Mouse (Mus musculus) adrenal gland, postnatal 10 days (tissue): ENCODE data around the gene Rarres2. TPM values are rescaled to one million over a fixed set of nuclear protein-coding genes. Genes with fewer than 3 reads are reported as not detected.
"Not testable (repeated sequence)": the region's sequence is repeated elsewhere in the genome, so short reads cannot be mapped to it uniquely, and the experiment has no call there.

Experiments
- DNase-seq: peaks from one replicate; pipeline ENCODE4 v3.0.0; 2021; ENCODE audit warnings: mixed read lengths
- total RNA-seq, 2 experiments: library from RNA; stranded (reverse); gene quantifications; 2 replicates each; pipeline ENCODE4 v1.2.3; 2021

The Rarres2 gene
- total RNA-seq, 2 experiments from 2014 or later: 198 to 328 TPM

DNA sequence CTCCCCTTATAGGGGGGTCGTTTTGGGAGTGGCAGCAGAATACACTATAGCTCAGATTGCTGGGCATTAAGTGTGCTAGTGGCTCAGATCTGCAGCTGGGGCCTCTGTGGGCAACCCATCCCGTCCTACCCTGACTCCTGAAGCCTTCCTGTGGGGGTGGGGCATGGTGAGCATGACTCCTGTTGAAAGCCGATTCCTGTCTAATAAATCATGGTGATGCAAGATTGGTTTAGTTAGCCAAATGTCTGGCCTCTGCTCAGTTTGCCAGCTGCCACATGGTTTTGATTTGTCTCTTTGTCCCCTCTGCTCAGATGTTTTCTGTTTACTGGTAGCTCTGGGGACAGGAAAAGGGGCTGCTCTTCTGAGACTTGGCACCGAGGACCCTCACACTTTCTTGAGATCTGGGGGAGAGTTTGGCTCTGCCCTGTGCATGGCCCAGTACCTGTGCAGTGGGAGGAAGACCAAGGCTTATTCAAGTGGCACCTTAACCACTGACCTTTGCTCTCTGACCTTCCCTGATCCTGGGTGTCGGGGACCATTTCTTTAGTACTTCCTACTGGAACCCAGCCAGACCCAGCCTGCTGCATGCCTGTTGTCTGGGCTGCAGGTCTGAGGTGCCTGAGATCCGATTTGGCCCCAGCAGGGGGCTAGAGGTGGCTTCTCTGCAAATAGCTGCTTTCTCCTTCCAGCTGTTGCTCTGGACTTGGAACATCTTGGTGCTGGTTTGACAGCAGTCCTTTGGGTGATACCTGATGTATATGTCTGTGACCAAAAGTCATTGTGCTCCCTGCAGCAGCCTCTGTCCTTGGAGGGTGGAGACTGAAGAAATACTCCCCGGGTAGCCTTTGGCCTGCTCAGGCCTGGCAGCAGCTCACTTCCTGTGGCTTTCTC, 30.8 kb downstream of the Rarres2 start:
- peak; percentile 85 for DNase-seq

DNA sequence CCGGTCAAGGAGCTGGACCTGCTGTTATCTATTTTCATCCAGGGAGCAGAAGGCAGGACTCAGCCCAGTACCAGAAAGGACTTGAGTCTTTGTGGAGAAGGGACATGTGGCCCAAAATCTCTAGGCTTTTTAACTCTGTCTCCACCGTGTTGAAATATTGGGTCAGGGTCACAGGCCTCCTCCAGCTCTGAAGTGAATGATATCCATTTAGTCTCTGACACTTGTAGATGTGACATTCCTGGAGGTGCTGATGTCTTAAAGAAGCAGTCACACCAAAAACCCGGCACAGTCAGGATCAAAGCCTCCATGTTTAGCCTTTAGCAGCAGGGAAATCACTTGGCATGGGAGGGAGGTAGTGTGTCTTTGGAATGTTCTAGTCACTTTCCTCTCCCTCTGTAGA, 31.9 kb downstream of the Rarres2 start:
- DNase-seq: no peak

DNA sequence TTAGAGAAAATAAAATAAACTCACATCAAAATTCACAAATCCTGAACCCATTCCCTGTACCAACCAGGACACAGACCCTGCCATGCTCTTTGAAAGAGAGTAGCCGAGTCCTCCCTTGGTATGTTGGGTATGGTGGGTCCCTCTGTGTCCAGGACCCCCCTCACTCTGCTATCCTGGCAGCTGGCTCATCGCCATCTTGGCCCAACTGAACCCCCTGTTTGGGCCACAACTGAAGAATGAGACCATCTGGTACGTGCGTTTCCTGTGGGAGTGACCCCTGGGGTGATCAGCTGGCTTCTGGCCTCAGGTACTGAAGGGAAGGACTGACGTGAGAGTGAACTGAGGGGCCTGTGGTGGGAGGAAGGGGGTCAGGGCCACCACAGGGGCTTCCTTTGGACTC, 32.7 kb downstream of the Rarres2 start:
- no peak for DNase-seq

DNA sequence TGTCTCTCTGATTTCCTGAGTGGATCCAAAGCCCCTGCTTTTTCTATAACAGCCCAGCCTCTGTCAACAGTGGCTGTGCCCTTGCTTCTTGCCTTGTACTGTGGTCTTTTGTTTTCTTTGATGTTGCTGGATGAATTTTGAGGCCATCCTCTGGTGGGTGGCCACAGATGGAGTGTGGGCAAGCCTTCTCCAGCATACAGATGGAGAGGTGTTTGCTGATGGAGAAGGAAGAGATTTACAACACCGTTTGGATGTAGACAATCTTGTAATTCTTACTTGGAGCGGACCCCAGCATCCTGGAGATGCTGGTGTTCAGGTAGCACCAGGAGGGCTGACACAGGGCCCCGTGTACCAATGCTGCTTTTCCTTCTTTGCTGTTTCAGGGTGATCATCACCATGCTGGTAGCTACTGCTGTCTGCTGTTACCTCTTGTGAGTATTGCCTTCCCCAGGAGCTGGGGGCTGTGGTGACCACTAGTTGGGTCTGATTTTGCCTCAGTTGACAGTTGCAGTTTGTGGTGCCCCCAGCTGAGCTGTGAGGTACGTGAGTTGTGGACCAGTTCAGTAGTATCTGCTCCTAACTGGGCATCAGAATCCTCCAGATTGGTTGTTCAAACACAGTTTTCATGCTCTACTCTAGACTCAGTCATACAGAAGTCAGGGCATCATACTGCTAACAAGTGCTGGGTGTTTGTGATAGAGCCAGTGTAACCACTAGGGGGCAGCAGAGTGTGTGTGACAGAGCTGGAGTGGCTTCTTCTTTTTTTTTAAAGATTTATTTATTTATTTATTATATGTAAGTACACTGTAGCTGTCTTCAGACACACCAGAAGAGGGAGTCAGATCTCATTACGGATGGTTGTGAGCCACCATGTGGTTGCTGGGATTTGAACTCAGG, 33.5 kb downstream of the Rarres2 start:
- DNase-seq: peak; percentile 86

DNA sequence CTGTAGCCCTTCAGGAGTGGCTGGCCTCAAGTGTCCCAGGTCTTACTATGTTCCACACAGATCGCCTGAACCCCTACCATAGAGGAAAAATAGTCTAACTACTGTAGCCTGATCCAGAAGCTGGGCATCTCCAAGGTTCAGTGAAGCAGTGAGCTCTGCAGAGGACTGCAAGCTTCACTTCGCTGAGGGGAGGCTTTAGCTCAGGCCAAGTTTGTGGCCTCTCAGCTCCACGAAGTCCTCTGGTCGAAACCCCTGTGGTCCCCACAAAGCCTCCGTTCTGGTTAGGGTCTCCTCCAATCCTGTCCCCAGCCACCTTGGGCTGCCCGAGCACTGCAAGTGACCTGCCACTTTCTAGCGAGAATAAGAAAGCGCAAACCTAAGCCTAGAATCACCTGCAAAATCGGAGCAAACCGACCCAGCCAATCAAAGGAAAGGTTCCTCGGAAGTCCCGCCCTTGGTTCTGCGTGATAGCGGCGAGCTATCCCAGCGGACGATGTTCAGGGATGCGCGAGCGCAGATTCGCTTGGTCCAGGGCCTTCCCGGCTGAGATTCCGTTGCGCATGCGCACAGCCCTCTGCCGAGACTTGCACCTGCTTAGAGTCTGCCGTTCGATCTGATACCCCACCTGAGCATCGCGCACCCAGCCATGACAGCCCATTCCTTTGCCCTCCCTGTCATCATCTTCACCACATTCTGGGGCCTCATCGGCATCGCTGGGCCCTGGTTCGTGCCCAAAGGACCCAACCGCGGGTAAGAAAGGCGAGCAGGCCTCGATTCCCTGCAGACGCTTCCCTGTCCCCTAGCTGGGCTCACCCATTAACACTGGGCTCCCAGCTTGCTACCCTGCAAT, 35.3 kb downstream of the Rarres2 start, which contains the start of gene Atp6v0e2:
Gene Atp6v0e2, plus strand, starts transcription at position 511 of the 850 bp plus-strand sequence.
- peak; percentile 86 for DNase-seq

DNA sequence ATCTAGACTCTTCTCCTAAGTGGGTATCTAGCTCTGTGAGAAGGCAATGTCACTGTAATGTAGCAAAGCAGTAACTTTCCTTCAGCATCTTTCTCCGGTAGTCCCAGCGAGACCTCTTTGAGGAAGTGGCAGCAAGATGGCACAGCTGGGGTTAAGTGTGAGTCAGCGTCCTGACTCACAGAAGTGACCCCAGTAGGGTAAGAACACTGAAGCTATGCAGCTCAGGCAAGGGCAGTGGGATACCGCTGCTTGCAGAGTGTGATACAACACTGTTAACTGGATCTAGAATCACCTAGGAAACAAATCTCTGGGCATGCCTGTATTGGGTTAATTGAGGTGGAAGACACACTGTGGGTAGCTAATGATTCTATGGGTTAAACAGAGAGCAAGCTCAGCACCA, 36.5 kb downstream of the Rarres2 start:
- no peak for DNase-seq

DNA sequence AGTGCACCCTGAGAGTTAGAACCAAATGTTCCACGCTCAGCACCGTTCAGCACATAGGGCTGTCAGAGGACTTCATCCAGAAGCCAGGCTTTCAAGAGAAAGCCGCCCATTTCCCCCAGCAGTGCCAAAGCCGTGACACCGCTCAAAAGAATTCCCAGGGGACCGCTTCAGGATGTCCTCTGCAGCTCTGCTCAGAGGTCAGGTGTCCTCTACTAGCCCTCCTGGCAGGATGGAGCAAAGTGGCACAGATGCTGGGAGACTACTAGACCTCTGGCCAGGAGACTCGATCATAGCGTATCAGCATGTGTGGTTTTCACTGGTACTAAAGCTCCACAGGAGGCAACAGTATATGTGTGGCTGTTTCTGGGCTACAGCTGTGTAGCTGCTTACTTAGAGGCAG, 37.7 kb downstream of the Rarres2 start:
- DNase-seq: no peak

DNA sequence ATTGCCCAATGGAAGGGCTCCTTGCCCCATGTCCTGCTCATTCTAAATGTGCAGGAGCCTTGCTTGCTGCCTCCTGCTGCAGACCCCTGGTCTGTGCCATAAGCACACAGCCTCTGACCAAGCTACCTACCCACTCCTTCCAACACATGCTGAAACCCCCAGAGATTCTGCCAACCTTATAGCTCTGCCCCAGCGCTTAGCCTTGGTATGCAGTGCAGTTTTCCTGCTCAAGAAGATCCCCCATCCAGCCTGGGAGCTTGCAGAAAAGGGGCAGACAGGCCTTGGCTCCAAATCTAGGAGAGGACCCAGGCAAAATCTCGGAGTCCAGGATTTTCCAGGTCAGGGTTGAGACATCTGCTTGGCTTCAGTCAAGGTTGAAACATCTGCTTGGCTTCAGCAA, 39.1 kb downstream of the Rarres2 start:
- no peak for DNase-seq

DNA sequence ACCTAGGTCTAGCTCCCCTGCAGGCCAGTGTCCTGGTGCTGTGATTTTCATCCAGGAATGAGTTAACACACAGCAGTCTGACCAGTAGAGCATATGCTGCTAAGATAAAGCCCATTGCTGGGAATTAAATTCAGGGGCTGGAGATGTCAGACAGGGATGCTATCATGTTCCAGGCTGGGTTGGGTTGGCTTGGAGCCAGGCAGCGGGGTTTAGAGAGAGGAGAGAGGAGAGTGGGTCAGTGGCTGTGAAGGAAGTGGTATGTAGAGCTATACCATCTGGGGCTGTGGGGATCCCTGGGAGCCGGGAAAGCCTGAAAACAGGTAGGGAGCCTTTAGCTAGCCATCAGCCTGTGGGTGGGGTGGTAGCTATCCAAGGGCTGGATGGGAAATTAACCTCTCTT, 41.7 kb downstream of the Rarres2 start:
- DNase-seq: no peak

DNA sequence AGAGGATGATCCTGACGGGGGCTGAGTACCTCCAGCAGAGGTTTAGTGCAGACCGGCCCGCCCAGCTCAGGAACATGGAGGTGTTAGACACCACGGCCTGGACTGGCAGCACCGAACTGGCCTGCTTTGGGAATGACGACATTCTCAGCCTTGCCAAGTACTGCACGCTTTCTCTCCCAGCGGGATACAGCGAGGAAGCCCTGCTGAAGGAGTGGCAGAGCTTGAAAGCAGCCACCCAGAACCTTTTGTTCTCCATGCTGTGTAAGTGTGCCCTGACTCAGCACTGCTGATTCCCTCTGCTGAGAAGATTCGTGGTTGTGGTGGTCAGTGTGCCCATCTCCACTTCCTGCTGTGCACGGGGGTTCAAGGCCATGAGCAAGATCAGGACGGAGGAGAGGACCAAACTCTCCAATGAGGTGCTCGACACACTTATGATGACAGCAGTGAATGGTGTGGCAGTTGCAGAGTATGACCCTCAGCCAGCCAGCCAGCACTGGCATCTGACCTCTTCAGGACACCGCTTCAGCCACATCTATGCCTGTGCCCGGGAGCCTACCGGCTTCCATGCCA, 42.6 kb downstream of the Rarres2 start:
- no peak for DNase-seq

DNA sequence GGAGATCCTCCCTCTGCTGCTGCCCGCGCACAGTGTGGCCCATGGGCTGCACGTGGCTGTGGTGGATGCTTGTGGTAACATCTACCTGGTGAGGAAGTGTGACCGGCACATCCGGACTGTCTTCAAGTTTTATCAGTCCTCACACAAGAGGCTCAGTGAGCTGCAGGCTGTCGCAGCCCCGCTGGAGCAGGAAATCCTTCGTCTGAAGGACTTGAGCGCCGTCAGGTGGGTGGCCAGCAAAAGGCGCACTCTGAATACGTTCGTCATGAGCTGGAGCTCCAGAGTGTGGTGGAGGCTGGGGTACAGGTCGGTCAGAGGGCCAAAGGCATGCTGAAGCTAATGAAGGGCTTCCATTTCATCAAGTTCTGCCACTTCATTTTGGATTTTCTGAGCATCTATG, 43.3 kb downstream of the Rarres2 start:
- DNase-seq: no peak

DNA sequence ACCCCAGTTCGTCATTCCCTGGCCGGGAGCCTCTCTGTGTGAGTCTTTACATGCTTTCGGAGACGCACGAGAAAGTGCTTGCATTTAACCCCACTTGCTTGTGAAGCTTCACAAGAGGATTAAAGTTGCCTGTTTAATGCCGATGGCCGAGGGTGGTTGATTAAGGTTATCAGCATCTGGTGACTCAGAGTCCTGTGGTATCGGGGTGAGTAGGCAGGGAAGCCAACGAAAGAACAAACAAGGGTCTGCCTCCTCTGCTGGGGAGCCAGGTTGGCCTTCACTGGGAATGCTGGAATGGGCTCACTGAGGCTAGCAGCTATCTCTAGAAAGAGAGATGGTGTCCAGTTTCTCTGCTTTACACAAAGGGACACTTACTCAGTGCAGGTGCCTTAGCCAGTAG, 44.7 kb downstream of the Rarres2 start:
- no peak for DNase-seq

DNA sequence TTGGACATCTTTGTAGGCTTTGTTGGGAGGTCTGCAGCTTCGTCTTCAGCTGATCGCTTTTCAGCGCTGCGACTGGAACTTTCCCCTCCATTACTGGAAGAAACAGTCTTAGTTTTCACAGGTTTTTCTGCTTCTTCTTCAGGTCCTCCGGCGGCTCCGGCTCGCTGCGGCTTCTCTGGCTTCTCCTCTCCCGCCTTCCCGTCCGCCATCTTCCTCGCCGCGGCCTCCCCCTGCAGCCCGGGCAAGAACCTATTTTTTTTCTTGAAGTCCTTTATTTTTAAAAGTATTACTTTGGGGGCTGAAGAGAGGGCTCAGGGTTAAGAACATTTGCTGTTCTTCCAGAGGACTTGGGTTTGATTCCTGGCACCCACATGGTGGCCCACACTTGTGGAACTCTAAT, 47.7 kb downstream of the Rarres2 start:
- not testable (repeated sequence) for DNase-seq

Other genes starting within 250 kb of the Rarres2 start
- 10 to 100 TPM; 20.9 to 38.5 TPM for gene Krba1, start 177.2 kb downstream of the Rarres2 start, total RNA-seq
- 10 to 100 TPM; 33.2 to 50.2 TPM for gene Zfp467, start 127.0 kb downstream of the Rarres2 start, total RNA-seq
- 1 to 10 TPM; 1.5 to 2.9 TPM for gene Sspo, start 124.6 kb downstream of the Rarres2 start, total RNA-seq
- 10 to 100 TPM; 35.9 to 42.8 TPM for gene Atp6v0e2, start 35.2 kb downstream of the Rarres2 start, total RNA-seq
- 10 to 100 TPM; 25.1 to 27.3 TPM for gene Lrrc61, start 18.0 kb downstream of the Rarres2 start, total RNA-seq
- gene Gm45021, start 16.8 kb upstream of the Rarres2 start, total RNA-seq: not detected
- 10 to 100 TPM; 37.6 to 42.0 TPM for gene Repin1, start 21.1 kb upstream of the Rarres2 start, total RNA-seq
- gene Gm44965, start 21.2 kb upstream of the Rarres2 start, total RNA-seq: 1 to 10 TPM in 1 of 2 experiments, not detected in 1; 1.3 TPM
- 1 to 10 TPM; 6.1 to 6.2 TPM for gene Zfp775, start 29.3 kb upstream of the Rarres2 start, total RNA-seq
- gene AI854703, start 54.0 kb upstream of the Rarres2 start, total RNA-seq: 1 to 10 TPM; 1.7 to 3.6 TPM
- 10 to 100 TPM; 11.7 to 14.8 TPM for gene Gimap8, start 74.4 kb upstream of the Rarres2 start, total RNA-seq
- 1 to 10 TPM; 9.0 TPM for gene Gimap9, start 103.3 kb upstream of the Rarres2 start, total RNA-seq
- gene Gimap4, start 111.8 kb upstream of the Rarres2 start, total RNA-seq: 10 to 100 TPM; 50.2 to 52.8 TPM
- 10 to 100 TPM; 70.8 to 75.9 TPM for gene Gimap6, start 135.4 kb upstream of the Rarres2 start, total RNA-seq
- 10 to 100 TPM in 1 of 2 experiments, 1 to 10 TPM in 1; 9.1 to 10.3 TPM for gene Gm28053, start 145.8 kb upstream of the Rarres2 start, total RNA-seq
- 1 to 10 TPM in 1 of 2 experiments, under 1 TPM in 1; 0.96 to 1.6 TPM for gene Gimap7, start 145.8 kb upstream of the Rarres2 start, total RNA-seq
- 10 to 100 TPM; 18.7 to 24.2 TPM for gene Gimap1, start 166.3 kb upstream of the Rarres2 start, total RNA-seq
- 10 to 100 TPM; 14.2 to 19.5 TPM for gene Gimap5, start 173.4 kb upstream of the Rarres2 start, total RNA-seq
- 1 to 10 TPM; 4.5 to 5.4 TPM for gene Gimap3, start 198.1 kb upstream of the Rarres2 start, total RNA-seq